Mouse (Mus musculus) testis, postnatal 10 days (tissue): ENCODE data around the gene Cit.

Source experiments
- DNase-seq: peaks from one replicate; pipeline ENCODE4 v3.0.0; 2021; ENCODE audit warnings: low spot score

Cit gene

GRCm38 (mm10) chr5:115915481-115915880 lies 70.4 kb downstream of the Cit start:
- no peak for DNase-seq

GRCm38 (mm10) chr5:115917960-115918359 lies 72.9 kb downstream of the Cit start:
- DNase-seq, result no peak

GRCm38 (mm10) chr5:115918597-115919351 lies 73.7 kb downstream of the Cit start:
- no peak for DNase-seq

- DNase-seq, result no peak
Measured at GRCm38 (mm10) chr5:115921990-115922389, 76.9 kb downstream of the Cit start.

- DNase-seq, result no peak
Measured at GRCm38 (mm10) chr5:115924946-115925345, 79.9 kb downstream of the Cit start.

- DNase-seq, result peak; percentile 62
Measured at GRCm38 (mm10) chr5:115928786-115929507, 83.9 kb downstream of the Cit start.

GRCm38 (mm10) chr5:115932325-115932724 lies 87.2 kb downstream of the Cit start:
- no peak for DNase-seq

- DNase-seq, result no peak
Measured at GRCm38 (mm10) chr5:115936851-115937250, 91.8 kb downstream of the Cit start.

- DNase-seq, result no peak
Measured at GRCm38 (mm10) chr5:115937566-115937965, 92.5 kb downstream of the Cit start.

- no peak for DNase-seq
Measured at GRCm38 (mm10) chr5:115938999-115939398, 93.9 kb downstream of the Cit start.

GRCm38 (mm10) chr5:115942389-115942788 lies 97.3 kb downstream of the Cit start:
- DNase-seq, result no peak

- no peak for DNase-seq
Measured at GRCm38 (mm10) chr5:115944791-115945490, 99.9 kb downstream of the Cit start.

- DNase-seq, result no peak
Measured at GRCm38 (mm10) chr5:115947622-115948353, 102.7 kb downstream of the Cit start.

GRCm38 (mm10) chr5:115950936-115951335 lies 105.9 kb downstream of the Cit start:
- DNase-seq, result no peak

- DNase-seq, result no peak
Measured at GRCm38 (mm10) chr5:115953173-115953572, 108.1 kb downstream of the Cit start.

- no peak for DNase-seq
Measured at GRCm38 (mm10) chr5:115954084-115954483, 109.0 kb downstream of the Cit start.

- no peak for DNase-seq
Measured at GRCm38 (mm10) chr5:115954549-115954948, 109.5 kb downstream of the Cit start.

GRCm38 (mm10) chr5:115955131-115955530 lies 110.1 kb downstream of the Cit start:
- no peak for DNase-seq

- no peak for DNase-seq
Measured at GRCm38 (mm10) chr5:115956048-115956447, 111.0 kb downstream of the Cit start.

- no peak for DNase-seq
Measured at GRCm38 (mm10) chr5:115957177-115957576, 112.1 kb downstream of the Cit start.

- no peak for DNase-seq
Measured at GRCm38 (mm10) chr5:115958344-115958743, 113.3 kb downstream of the Cit start.

GRCm38 (mm10) chr5:115958814-115959213 lies 113.7 kb downstream of the Cit start:
- DNase-seq, result no peak
